ENCODE assay signal across 8 mouse cellular contexts in genomic region chr11:69134622-69134968, GRCm38 (mm10). TPM values are rescaled to one million over a fixed set of nuclear protein-coding genes. Genes with fewer than 3 reads are reported as not detected.
DNase-seq lines count a peak whose midpoint lies in the region; ATAC-seq and TF ChIP-seq lines count a peak whose summit lies in the region.

No protein-coding gene starts in this region.

- peak overlapping the region; percentile 82 for H3K4me2 ChIP-seq in lung, embryonic 15.5 days
- peak overlapping the region; percentile 85 for H3K4me2 ChIP-seq in limb, embryonic 13.5 days (replicated peaks)
- H3K4me2 ChIP-seq in stomach, embryonic 14.5 days (replicated peaks; ENCODE audit: low read depth, low read length): peak overlapping the region; percentile 56

- no peaks in the 10 kb centered on the region for H3K36me3 ChIP-seq in lung, embryonic 15.5 days
- no peaks in the 10 kb centered on the region for H3K36me3 ChIP-seq in limb, embryonic 13.5 days
- H3K36me3 ChIP-seq in stomach, embryonic 14.5 days (ENCODE audit: control insufficient read depth, insufficient read depth, low read length): no peaks in the 10 kb centered on the region

- H3K4me3 ChIP-seq in cerebellum, adult 2 months (replicated peaks; ENCODE audit: insufficient read depth, low read depth, low read length): peak overlapping the region; percentile 87
- peak overlapping the region; percentile 46 for H3K4me3 ChIP-seq in lung, embryonic 15.5 days
- peak overlapping the region; percentile 52 for H3K4me3 ChIP-seq in limb, embryonic 13.5 days
- H3K4me3 ChIP-seq in stomach, embryonic 14.5 days (ENCODE audit: low read depth, low read length): peak overlapping the region; percentile 38

- no peaks in the 10 kb centered on the region for H3K9me3 ChIP-seq in lung, embryonic 15.5 days
- H3K9me3 ChIP-seq in limb, embryonic 13.5 days: no peaks in the 10 kb centered on the region
- H3K9me3 ChIP-seq in stomach, embryonic 14.5 days (ENCODE audit: control insufficient read depth, low read depth, low read length): no peaks in the 10 kb centered on the region

- ATAC-seq in lung, embryonic 15.5 days (ENCODE audit: borderline replicate concordance, extremely low read depth, low FRiP score, low TSS enrichment): no peak; the same call in none of the 2 replicates
- peak; percentile 34 for ATAC-seq in limb, embryonic 13.5 days (ENCODE audit: low FRiP score, low read depth)
- no peak; the same call in 1 of the 2 replicates for ATAC-seq in stomach, embryonic 14.5 days (ENCODE audit: insufficient number of reproducible peaks, insufficient read depth, low FRiP score, low read depth)

- H3K27ac ChIP-seq in cerebellum, adult 2 months (ENCODE audit: insufficient read depth, low read length): no peak overlapping the region
- H3K27ac ChIP-seq in lung, embryonic 15.5 days: no peak overlapping the region
- no peak overlapping the region for H3K27ac ChIP-seq in limb, embryonic 13.5 days
- no peak overlapping the region for H3K27ac ChIP-seq in stomach, embryonic 14.5 days (ENCODE audit: low read length)

- 63% methylated on average over 8 of the region's 8 CpGs for WGBS in cerebellum, adult 2 months
- 30% methylated on average over 8 of the region's 8 CpGs for WGBS in lung, embryonic 15.5 days
- WGBS in limb, embryonic 13.5 days: 26% methylated on average over 8 of the region's 8 CpGs
- 25% methylated on average over 8 of the region's 8 CpGs for WGBS in stomach, embryonic 14.5 days

- peak overlapping the region; percentile 31; the same call in 1 of the 2 replicates for H3K9ac ChIP-seq in lung, embryonic 15.5 days
- peak overlapping the region; percentile 66 for H3K9ac ChIP-seq in limb, embryonic 13.5 days
- 0 out of 2 replicates have a peak overlapping the region, but pooled peaks have one; percentile 7 for H3K9ac ChIP-seq in stomach, embryonic 14.5 days (replicated peaks; ENCODE audit: low read depth, low read length)

- DNase-seq in cerebellum, adult 2 months: no peak
- no peak for DNase-seq in cerebellum, postnatal 36 days
- DNase-seq in lung, postnatal 14 days: no peak
- no peak for DNase-seq in testis, postnatal 14 days (ENCODE audit: low spot score)
- no peak for DNase-seq in right cerebral cortex, postnatal 36 days (ENCODE audit: low spot score in 2 of 2)

- 0 out of 2 replicates have a peak, but pooled peaks cover 5% of the 10 kb centered on the region for H3K4me1 ChIP-seq in cerebellum, adult 2 months (ENCODE audit: control insufficient read depth, insufficient read depth, low read length)
- H3K4me1 ChIP-seq in lung, embryonic 15.5 days: peaks cover 13% of the 10 kb centered on the region; the same call in 1 of the 2 replicates
- peaks cover 10% of the 10 kb centered on the region; the same call in 1 of the 2 replicates for H3K4me1 ChIP-seq in limb, embryonic 13.5 days
- H3K4me1 ChIP-seq in stomach, embryonic 14.5 days (ENCODE audit: control insufficient read depth, insufficient read depth, low read length): no peaks in the 10 kb centered on the region

- TF ChIP-seq POLR2A in cerebellum, adult 2 months (IDR thresholded peaks at IDR 0.05; ENCODE audit: borderline replicate concordance, insufficient read depth, low read length): no peak

- TF ChIP-seq CTCF in cerebellum, adult 2 months (IDR thresholded peaks at IDR 0.05; ENCODE audit: borderline replicate concordance, insufficient read depth, low read depth, low read length): no peak

- H3K27me3 ChIP-seq in cerebellum, adult 2 months (ENCODE audit: control insufficient read depth, insufficient read depth, low read length): no peaks in the 10 kb centered on the region
- H3K27me3 ChIP-seq in lung, embryonic 15.5 days: 0 out of 2 replicates have a peak, but pooled peaks cover 4% of the 10 kb centered on the region
- peaks cover 11% of the 10 kb centered on the region for H3K27me3 ChIP-seq in limb, embryonic 13.5 days
- no peaks in the 10 kb centered on the region for H3K27me3 ChIP-seq in stomach, embryonic 14.5 days (ENCODE audit: control insufficient read depth, insufficient read depth, low read length)

RNA-seq across cellular contexts. Expression of gene Aloxe3, which starts 8.9 kb away (rescaled TPM):
- polyA plus RNA-seq in cerebellum, adult 2 months (2012; rRNA removed): 10.8 and 16.0 TPM in 2 replicates
- polyA plus RNA-seq in lung, embryonic 15.5 days (2015; fragmentation: Nextera tagmentation; extraction: Ambion mirVana): 0.16 and 0.53 TPM in 2 replicates
- 1.6 TPM in 2 replicates for polyA plus RNA-seq in limb, embryonic 13.5 days (2015; fragmentation: Nextera tagmentation; extraction: Ambion mirVana)
- polyA plus RNA-seq in stomach, embryonic 14.5 days (2014; fragmentation: Nextera tagmentation; extraction: Ambion mirVana): 0.29 and 0.49 TPM in 2 replicates

RNA-seq across cellular contexts. Expression of gene 9130213A22Rik, which starts 12.2 kb away (rescaled TPM):
- polyA plus RNA-seq in cerebellum, adult 2 months (2012; rRNA removed): 1.3 and 1.4 TPM in 2 replicates
- 0.36 and 0.57 TPM in 2 replicates for polyA plus RNA-seq in lung, embryonic 15.5 days (2015; fragmentation: Nextera tagmentation; extraction: Ambion mirVana)
- polyA plus RNA-seq in limb, embryonic 13.5 days (2015; fragmentation: Nextera tagmentation; extraction: Ambion mirVana): 0.52 and 0.55 TPM in 2 replicates
- polyA plus RNA-seq in stomach, embryonic 14.5 days (2014; fragmentation: Nextera tagmentation; extraction: Ambion mirVana): 0.29 and 0.36 TPM in 2 replicates

RNA-seq across cellular contexts. Expression of gene Hes7, which starts 14.4 kb away (rescaled TPM):
- polyA plus RNA-seq in cerebellum, adult 2 months (2012; rRNA removed): 0.44 and 0.59 TPM in 2 replicates
- polyA plus RNA-seq in lung, embryonic 15.5 days (2015; fragmentation: Nextera tagmentation; extraction: Ambion mirVana): 0.52 and 0.60 TPM in 2 replicates
- 0.74 and 1.2 TPM in 2 replicates for polyA plus RNA-seq in limb, embryonic 13.5 days (2015; fragmentation: Nextera tagmentation; extraction: Ambion mirVana)
- polyA plus RNA-seq in stomach, embryonic 14.5 days (2014; fragmentation: Nextera tagmentation; extraction: Ambion mirVana): 0.39 and 0.54 TPM in 2 replicates

RNA-seq across cellular contexts. Expression of gene Alox12b, which starts 22.2 kb away (rescaled TPM):
- 0.59 and 0.60 TPM in 2 replicates for polyA plus RNA-seq in cerebellum, adult 2 months (2012; rRNA removed)
- polyA plus RNA-seq in lung, embryonic 15.5 days (2015; fragmentation: Nextera tagmentation; extraction: Ambion mirVana): not detected in 2 replicates
- polyA plus RNA-seq in limb, embryonic 13.5 days (2015; fragmentation: Nextera tagmentation; extraction: Ambion mirVana): 0.22 and 0.25 TPM in 2 replicates
- not detected in 2 replicates for polyA plus RNA-seq in stomach, embryonic 14.5 days (2014; fragmentation: Nextera tagmentation; extraction: Ambion mirVana)

RNA-seq across cellular contexts. Expression of gene Per1, which starts 39.6 kb away (rescaled TPM):
- polyA plus RNA-seq in cerebellum, adult 2 months (2012; rRNA removed): 34.4 and 37.2 TPM in 2 replicates
- polyA plus RNA-seq in lung, embryonic 15.5 days (2015; fragmentation: Nextera tagmentation; extraction: Ambion mirVana): 21.7 and 24.0 TPM in 2 replicates
- 9.3 and 12.0 TPM in 2 replicates for polyA plus RNA-seq in limb, embryonic 13.5 days (2015; fragmentation: Nextera tagmentation; extraction: Ambion mirVana)
- 10.5 and 15.1 TPM in 2 replicates for polyA plus RNA-seq in stomach, embryonic 14.5 days (2014; fragmentation: Nextera tagmentation; extraction: Ambion mirVana)

Comparison
In these comparisons a context has a peak if more than half of its experiments do, and no peak if none do; other contexts are left out.
1. H3K9ac ChIP-seq: peak in every context shown above with its lines; median percentile 66 in limb, embryonic 13.5 days; 31 in lung, embryonic 15.5 days; 7 in stomach, embryonic 14.5 days.